Mouse (Mus musculus) adrenal gland, adult (tissue): ENCODE measurements around the gene Ccdc69.
A peak's percentile ranks its signal among the peaks of the same experiment; 100 is the strongest.

Experiments
- DNase-seq, 2 experiments: peaks; one replicate each; pipeline ENCODE4 v3.0.0; 2022 to 2023; ENCODE audit warnings: low spot score in 1 of 2; ENCODE audit not compliant: inconsistent age in 2 of 2

Ccdc69 gene

GRCm38 (mm10) chr11:55097463-55098188, 19.7 kb upstream of the Ccdc69 start, which contains the start of gene Gm2a:
Gene Gm2a, plus strand, starts transcription at chr11:55098115.
- DNase-seq = peak; percentile 98 to 99

- DNase-seq = peak in 1 of 2 experiments; percentile 52
Observed at GRCm38 (mm10) chr11:55096731-55097462, 19.0 kb upstream of the Ccdc69 start.

- peak; percentile 5 to 30 for DNase-seq
Observed at GRCm38 (mm10) chr11:55096296-55096695, 18.4 kb upstream of the Ccdc69 start.

GRCm38 (mm10) chr11:55093096-55093495, 15.2 kb upstream of the Ccdc69 start:
- no peak for DNase-seq

- DNase-seq = no peak
Observed at GRCm38 (mm10) chr11:55089892-55090291, 12.0 kb upstream of the Ccdc69 start.

GRCm38 (mm10) chr11:55087006-55087405, 9.1 kb upstream of the Ccdc69 start:
- DNase-seq = peak; percentile 69 to 90

GRCm38 (mm10) chr11:55085396-55085795, 7.5 kb upstream of the Ccdc69 start:
- peak in 1 of 2 experiments; percentile 49 for DNase-seq

- DNase-seq = peak; percentile 71 to 92
Observed at GRCm38 (mm10) chr11:55084629-55085028, 6.7 kb upstream of the Ccdc69 start.

- DNase-seq = peak; percentile 47 to 81
Observed at GRCm38 (mm10) chr11:55081206-55081605, 3.3 kb upstream of the Ccdc69 start.

GRCm38 (mm10) chr11:55079180-55079579, 1.2 kb upstream of the Ccdc69 start:
- peak in 1 of 2 experiments; percentile 53 for DNase-seq

GRCm38 (mm10) chr11:55078502-55078901, 571 bp upstream of the Ccdc69 start:
- DNase-seq = peak in 1 of 2 experiments; percentile 58

GRCm38 (mm10) chr11:55076234-55076633, 1.7 kb downstream of the Ccdc69 start:
- no peak for DNase-seq

- DNase-seq = peak in 1 of 2 experiments; percentile 66
Observed at GRCm38 (mm10) chr11:55075602-55076001, 2.3 kb downstream of the Ccdc69 start.

- no peak for DNase-seq
Observed at GRCm38 (mm10) chr11:55073191-55073590, 4.7 kb downstream of the Ccdc69 start.

GRCm38 (mm10) chr11:55072467-55072866, 5.5 kb downstream of the Ccdc69 start:
- DNase-seq = no peak

GRCm38 (mm10) chr11:55071344-55071743, 6.6 kb downstream of the Ccdc69 start:
- DNase-seq = no peak

- DNase-seq = peak in 1 of 2 experiments; percentile 44
Observed at GRCm38 (mm10) chr11:55069023-55069422, 8.9 kb downstream of the Ccdc69 start.

GRCm38 (mm10) chr11:55066921-55067320, 11.0 kb downstream of the Ccdc69 start:
- DNase-seq = no peak

- DNase-seq = peak; percentile 57 to 72
Observed at GRCm38 (mm10) chr11:55062856-55063255, 15.1 kb downstream of the Ccdc69 start.

- no peak for DNase-seq
Observed at GRCm38 (mm10) chr11:55060802-55061201, 17.1 kb downstream of the Ccdc69 start.

- DNase-seq = no peak
Observed at GRCm38 (mm10) chr11:55057511-55057910, 20.4 kb downstream of the Ccdc69 start.
